Mouse (Mus musculus) ES-E14 (cell line): Measurements from ENCODE around the gene Tubb3.

Experiments used
- HCFC1 ChIP-seq: IDR thresholded peaks from 2 replicates; pipeline ENCODE4 v1.6.1; 2012; ENCODE audit warnings: low read length, inconsistent platforms, borderline replicate concordance; ENCODE audit not compliant: insufficient read depth
- ZNF384 ChIP-seq: IDR thresholded peaks from 2 replicates; pipeline ENCODE4 v1.6.1; 2012; ENCODE audit warnings: low read depth, low read length, inconsistent platforms

DNA sequence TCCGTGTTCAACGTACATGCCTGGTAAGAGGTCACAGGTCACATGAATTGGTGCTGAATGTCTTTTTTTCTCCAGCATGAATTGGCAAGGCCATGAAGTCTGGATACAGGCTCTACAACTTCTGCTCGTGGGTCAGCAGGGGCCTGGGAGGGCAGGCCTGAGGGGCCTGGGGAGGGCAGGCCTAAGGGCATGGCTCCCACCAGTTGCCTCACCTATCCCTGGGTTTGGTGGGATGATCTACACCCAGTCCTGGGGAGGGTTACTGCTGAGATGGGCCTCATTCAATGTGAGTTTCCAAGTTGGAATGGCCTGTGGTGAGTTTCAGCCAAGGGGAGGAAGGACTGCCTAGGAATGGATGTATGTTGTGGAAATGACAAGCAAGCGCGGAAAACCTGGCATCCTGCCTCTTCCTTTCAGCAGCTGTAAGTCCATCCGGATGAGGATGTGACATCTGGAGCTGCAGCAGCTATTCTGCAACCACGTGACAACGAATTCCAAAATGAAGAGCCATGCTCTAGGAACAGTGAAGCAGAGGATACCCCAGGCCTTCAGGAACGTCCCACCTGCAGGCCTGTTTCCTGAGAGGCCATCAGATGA is 8.4 kb upstream of the Tubb3 start:
- TF ChIP-seq HCFC1 (no peak), ZNF384 (no peak)
